Mouse (Mus musculus): Measurements from ENCODE around the gene Clip2.

- TF ChIP-seq CTCF (IDR thresholded peaks at IDR 0.05; ENCODE audit: borderline replicate concordance, insufficient read depth, low read depth, low read length) (no peak), POLR2A (IDR thresholded peaks at IDR 0.05; ENCODE audit: borderline replicate concordance, insufficient read depth, low read length) (peak; percentile 42; the same call in 1 of the 2 replicates)
These were observed at the start of gene Clip2 for GRCm38 (mm10) chr5:134552110-134552972.
